Mouse (Mus musculus): ENCODE results near the gene Trappc3l. TPM values are rescaled to one million over a fixed set of nuclear protein-coding genes. Genes with fewer than 3 reads are reported as not detected.

Trappc3l gene
- polyA plus RNA-seq, 1 experiment, result 0.19 TPM

DNA sequence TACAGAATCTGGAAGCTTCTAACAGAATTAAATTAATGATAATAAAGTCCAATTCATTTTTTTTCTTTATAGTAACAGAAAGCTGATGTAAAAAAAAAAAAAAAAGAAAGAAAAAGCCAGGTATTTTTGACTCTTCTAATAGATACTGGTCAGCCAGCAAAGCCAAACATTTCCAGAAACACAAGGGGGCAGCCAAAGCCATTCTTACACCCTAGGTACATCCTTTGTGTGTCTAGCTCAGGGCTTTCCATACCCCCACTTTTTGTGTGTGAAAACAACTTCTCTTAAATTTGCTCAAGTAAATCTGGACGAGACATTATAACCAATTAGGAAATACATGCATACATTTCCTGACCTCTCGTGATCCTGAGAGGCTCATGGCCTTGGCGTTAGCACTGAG, 114.4 kb downstream of the Trappc3l start:
- TF ChIP-seq POLR2A (IDR thresholded peaks at IDR 0.05; ENCODE audit: extremely low read depth, insufficient read depth, low read length) (no peak), CTCF (IDR thresholded peaks at IDR 0.05; ENCODE audit: extremely low read depth, insufficient read depth, low read length) (peak; percentile 19; the same call in 1 of the 2 replicates)
- Histone ChIP-seq H3K4me3 (ENCODE audit: insufficient read depth, low read length) (no peak overlapping the region), H3K27ac (ENCODE audit: insufficient read depth, low read length) (no peak overlapping the region), H3K4me1 (ENCODE audit: control insufficient read depth, insufficient read depth, low read length) (no peaks in the 10 kb centered on the region)

DNA sequence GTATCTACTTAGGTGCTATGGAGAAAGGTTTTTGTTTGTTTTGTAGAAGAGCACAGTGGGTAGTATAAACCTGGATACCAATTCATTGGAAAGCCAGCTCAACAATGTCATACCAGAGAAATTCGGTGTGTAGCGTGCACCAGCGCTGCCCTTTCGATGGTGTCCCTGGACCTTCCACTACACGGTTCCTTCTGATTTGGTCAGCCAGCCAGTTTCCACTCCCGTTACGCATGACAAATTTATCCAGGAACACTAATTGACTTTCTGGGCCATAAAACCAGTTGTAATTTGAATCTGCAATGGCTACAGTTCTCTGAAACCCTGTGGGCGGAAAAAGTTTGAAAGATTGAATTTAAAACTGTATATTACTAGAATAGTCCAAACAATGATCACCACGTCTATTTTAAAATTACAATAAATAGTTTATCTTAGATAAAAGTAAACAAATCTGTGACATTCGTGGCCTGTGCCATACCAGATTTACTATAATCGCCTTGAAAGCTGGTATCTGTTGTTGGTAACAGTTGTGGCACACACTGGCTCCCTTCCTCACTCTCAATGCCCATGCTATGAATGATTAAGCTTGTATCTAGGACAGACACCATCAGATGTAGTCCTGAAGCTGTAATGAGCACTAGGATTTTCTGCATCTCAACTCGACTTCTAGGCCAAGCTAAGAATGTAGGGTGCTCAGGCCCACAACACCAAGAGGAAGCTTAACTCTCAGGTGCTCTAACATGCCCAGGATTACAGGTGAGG, 118.6 kb downstream of the Trappc3l start:
- Histone ChIP-seq H3K4me3 (ENCODE audit: insufficient read depth, low read length) (no peak overlapping the region), H3K27ac (ENCODE audit: insufficient read depth, low read length) (no peak overlapping the region), H3K4me1 (ENCODE audit: control insufficient read depth, insufficient read depth, low read length) (no peaks in the 10 kb centered on the region)
- TF ChIP-seq POLR2A (IDR thresholded peaks at IDR 0.05; ENCODE audit: extremely low read depth, insufficient read depth, low read length), result no peak
- no peak for TF ChIP-seq CTCF (IDR thresholded peaks at IDR 0.05; ENCODE audit: extremely low read depth, insufficient read depth, low read length)

Other genes starting within 250 kb of the Trappc3l start
- gene Sult3a1, start 179.9 kb upstream of the Trappc3l start, polyA plus RNA-seq (2012; rRNA removed), result 0.10 TPM in 1 of 2 replicates, not detected in the other
- 0.49 and 1.0 TPM in 2 replicates for gene Rsph4a, start 132.5 kb upstream of the Trappc3l start, polyA plus RNA-seq (2012; rRNA removed)
- gene Zup1, start 86.3 kb upstream of the Trappc3l start, polyA plus RNA-seq (2012; rRNA removed), result 7.6 and 8.0 TPM in 2 replicates
- 65.8 and 72.3 TPM in 2 replicates for gene Rwdd1, start 18.0 kb upstream of the Trappc3l start, polyA plus RNA-seq (2012; rRNA removed)
- 0.02 TPM in 1 of 2 replicates, not detected in the other for gene Calhm4, start 6.7 kb downstream of the Trappc3l start, polyA plus RNA-seq (2012; rRNA removed)
- gene Calhm5, start 58.9 kb downstream of the Trappc3l start, polyA plus RNA-seq (2012; rRNA removed), result 2.0 and 2.4 TPM in 2 replicates
- gene Calhm6, start 90.4 kb downstream of the Trappc3l start, polyA plus RNA-seq (2012; rRNA removed), result 0.42 and 0.56 TPM in 2 replicates
- 2.7 and 2.8 TPM in 2 replicates for gene Dse, start 170.1 kb downstream of the Trappc3l start, polyA plus RNA-seq (2012; rRNA removed)
- 110 and 118 TPM in 2 replicates for gene Tspyl1, start 244.6 kb downstream of the Trappc3l start, polyA plus RNA-seq (2012; rRNA removed)